Mouse (Mus musculus) splenic B cell, adult 2 months (primary cell): ENCODE results near the gene Adra1b.
A peak's percentile ranks its signal among the peaks of the same experiment; 100 is the strongest.

Source experiments
- DNase-seq: peaks from one replicate; pipeline ENCODE4 v3.0.0-alpha.2; 2011; ENCODE audit warnings: low read depth, low spot score
- H3K27me3 ChIP-seq: 2 replicates; pipeline ENCODE4 v1.6.1; 2012; ENCODE audit warnings: mild to moderate bottlenecking, low read length, moderate library complexity, mixed read lengths; ENCODE audit not compliant: control insufficient read depth, poor library complexity, insufficient read depth, severe bottlenecking
- H3K36me3 ChIP-seq: 2 replicates; pipeline ENCODE4 v1.6.1; 2012; ENCODE audit warnings: mild to moderate bottlenecking, low read length, moderate library complexity, mixed read lengths; ENCODE audit not compliant: control insufficient read depth, poor library complexity, insufficient read depth, severe bottlenecking

Gene Adra1b

DNA sequence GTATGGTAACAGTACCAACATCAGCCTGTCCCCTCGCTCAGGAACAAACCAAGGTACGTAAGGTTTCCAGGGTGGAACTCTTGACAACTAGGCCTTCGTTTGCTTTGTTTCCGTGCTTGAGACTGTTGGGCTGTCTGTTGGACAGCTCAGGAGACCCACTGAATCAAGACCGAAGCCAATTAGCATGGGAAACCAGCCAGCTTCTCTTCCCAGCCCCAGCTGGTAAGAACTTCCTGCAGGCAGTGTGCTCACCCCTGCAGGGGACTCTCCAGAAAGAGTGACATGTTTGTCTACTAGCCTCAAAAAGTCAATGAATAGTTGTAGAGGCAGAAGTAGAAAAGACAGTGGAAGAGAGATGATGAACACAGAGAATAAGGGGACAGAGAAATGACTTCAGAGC lies 23.8 kb downstream of the Adra1b start:
- no peak for DNase-seq
- H3K36me3 ChIP-seq = no peaks in the 10 kb centered on the region
- H3K27me3 ChIP-seq = no peaks in the 10 kb centered on the region

DNA sequence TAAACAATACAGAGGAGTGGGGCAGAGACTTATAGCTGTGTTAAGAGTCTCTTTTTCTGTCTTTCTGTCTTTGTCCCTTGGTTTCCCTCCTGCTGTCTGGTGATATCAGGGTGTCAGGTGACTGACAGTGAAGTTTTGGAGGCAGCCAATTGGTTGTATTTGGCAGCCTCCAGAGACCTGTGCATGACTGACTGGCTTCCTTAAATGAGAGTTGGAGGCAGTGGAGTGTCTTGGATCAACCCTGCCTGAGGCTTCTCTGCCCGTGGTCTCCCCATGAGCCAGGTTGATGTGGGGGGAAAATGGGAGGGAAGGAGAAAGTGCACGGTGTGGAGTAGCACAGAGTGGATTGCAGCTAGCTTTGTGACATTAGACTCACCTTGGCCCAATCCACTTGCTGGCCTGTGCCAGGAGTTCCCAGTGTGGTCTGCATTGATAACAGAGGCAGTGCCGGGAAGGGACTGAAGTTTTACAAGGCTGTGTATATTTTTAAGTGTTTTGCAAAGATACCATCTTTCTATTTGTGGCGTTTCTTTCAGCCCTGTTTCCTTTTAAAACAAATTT lies 33.2 kb downstream of the Adra1b start:
- no peaks in the 10 kb centered on the region for H3K36me3 ChIP-seq
- H3K27me3 ChIP-seq = no peaks in the 10 kb centered on the region
- no peak for DNase-seq

- Histone ChIP-seq H3K27me3 (no peaks in the 10 kb centered on the region), H3K36me3 (no peaks in the 10 kb centered on the region)
- no peak for DNase-seq
These were observed 35.5 kb downstream of the Adra1b start for GRCm38 (mm10) chr11:43865298-43866165.

- no peak for DNase-seq
- Histone ChIP-seq H3K27me3 (no peaks in the 10 kb centered on the region), H3K36me3 (no peaks in the 10 kb centered on the region)
These were observed 48.0 kb downstream of the Adra1b start for GRCm38 (mm10) chr11:43853046-43853445.

- no peak for DNase-seq
- Histone ChIP-seq H3K27me3 (no peaks in the 10 kb centered on the region), H3K36me3 (no peaks in the 10 kb centered on the region)
These were observed 53.0 kb downstream of the Adra1b start for GRCm38 (mm10) chr11:43848056-43848455.

- H3K27me3 ChIP-seq = no peaks in the 10 kb centered on the region; the same call in 1 of the 2 replicates
- no peak for DNase-seq
- H3K36me3 ChIP-seq = no peaks in the 10 kb centered on the region
These were observed 59.4 kb downstream of the Adra1b start for GRCm38 (mm10) chr11:43841596-43841995.

DNA sequence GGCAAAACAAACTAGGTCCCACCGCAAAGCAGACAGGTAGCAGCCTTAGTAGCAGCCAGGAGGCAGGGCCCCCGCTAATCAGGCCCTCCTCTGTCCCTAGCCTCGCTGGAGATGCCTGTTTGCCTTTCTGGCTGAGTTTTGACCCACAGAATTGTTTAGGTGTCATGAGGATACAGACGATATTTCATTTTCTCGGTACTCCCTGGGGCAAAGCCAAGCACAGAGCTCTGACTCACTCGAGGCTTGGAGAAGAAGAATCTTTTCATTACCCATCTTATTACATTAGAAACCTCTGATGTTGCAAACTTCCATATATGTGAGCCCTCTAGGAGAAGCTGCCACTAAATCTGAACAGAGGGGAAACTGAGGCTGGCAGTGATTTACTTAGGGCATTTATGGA lies 60.5 kb downstream of the Adra1b start:
- no peak for DNase-seq

GRCm38 (mm10) chr11:43835880-43836740 lies 64.9 kb downstream of the Adra1b start:
- peak; percentile 1 for DNase-seq
- H3K27me3 ChIP-seq = peaks cover 1% of the 10 kb centered on the region; the same call in 1 of the 2 replicates
- H3K36me3 ChIP-seq = no peaks in the 10 kb centered on the region

More for the DNA sequence above, 60.5 kb downstream of the Adra1b start:
- no peaks in the 10 kb centered on the region for H3K36me3 ChIP-seq
- no peaks in the 10 kb centered on the region; the same call in 1 of the 2 replicates for H3K27me3 ChIP-seq

- DNase-seq = no peak
- Histone ChIP-seq H3K36me3 (no peaks in the 10 kb centered on the region), H3K27me3 (peaks cover 1% of the 10 kb centered on the region; the same call in 1 of the 2 replicates)
These were observed 65.6 kb downstream of the Adra1b start for GRCm38 (mm10) chr11:43835456-43835855.

DNA sequence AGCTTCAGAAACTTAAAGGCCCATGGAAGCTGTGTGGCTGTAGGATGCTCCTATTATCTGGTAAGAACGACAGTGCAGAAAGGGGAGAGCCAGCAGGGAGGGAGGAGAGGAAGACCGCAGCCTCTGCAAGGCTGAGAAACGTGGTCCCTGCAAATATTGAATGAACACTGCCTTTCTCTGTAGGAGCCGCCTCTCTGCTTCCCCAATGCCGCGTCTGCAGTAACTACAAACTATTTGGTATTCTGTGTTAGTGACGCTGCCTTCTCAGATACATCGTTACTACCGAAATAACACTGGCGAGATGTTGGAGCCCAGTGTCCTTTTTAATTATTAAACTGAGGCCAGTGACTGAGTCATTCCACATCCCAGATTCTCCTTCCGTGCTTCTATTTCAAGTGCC lies 66.5 kb downstream of the Adra1b start:
- Histone ChIP-seq H3K27me3 (peaks cover 1% of the 10 kb centered on the region; the same call in 1 of the 2 replicates), H3K36me3 (no peaks in the 10 kb centered on the region)
- no peak for DNase-seq

DNA sequence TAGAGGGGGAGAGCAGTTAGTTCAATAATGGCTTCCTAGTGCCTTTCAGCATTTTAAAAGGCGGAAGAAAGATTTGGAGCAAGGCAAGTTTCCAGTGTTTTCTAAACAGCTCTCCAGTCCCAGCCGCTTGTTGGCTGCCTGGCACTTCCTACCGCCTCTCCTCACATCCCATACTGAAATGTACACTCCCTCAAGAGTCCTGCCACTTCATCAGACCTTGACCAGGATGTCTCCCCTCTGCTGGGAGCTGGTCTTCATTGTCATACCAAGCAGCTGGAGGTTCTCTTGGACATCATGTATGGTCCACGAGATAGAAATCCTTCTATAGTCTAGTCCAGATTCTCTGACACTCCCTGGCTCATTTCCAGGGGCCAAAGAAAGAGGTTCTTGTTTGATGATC lies 69.5 kb downstream of the Adra1b start:
- DNase-seq = no peak
- no peaks in the 10 kb centered on the region for H3K36me3 ChIP-seq
- 0 out of 2 replicates have a peak, but pooled peaks cover 1% of the 10 kb centered on the region for H3K27me3 ChIP-seq

GRCm38 (mm10) chr11:43826769-43827168 lies 74.2 kb downstream of the Adra1b start:
- no peak for DNase-seq

GRCm38 (mm10) chr11:43823349-43823748 lies 77.7 kb downstream of the Adra1b start:
- Histone ChIP-seq H3K27me3 (no peaks in the 10 kb centered on the region), H3K36me3 (no peaks in the 10 kb centered on the region)
- DNase-seq = no peak

More at GRCm38 (mm10) chr11:43826769-43827168, 74.2 kb downstream of the Adra1b start:
- Histone ChIP-seq H3K36me3 (no peaks in the 10 kb centered on the region), H3K27me3 (no peaks in the 10 kb centered on the region)

- Histone ChIP-seq H3K27me3 (no peaks in the 10 kb centered on the region), H3K36me3 (no peaks in the 10 kb centered on the region)
- DNase-seq = no peak
These were observed 80.2 kb downstream of the Adra1b start for GRCm38 (mm10) chr11:43820552-43821460.
